11 mouse cellular contexts compared by ENCODE assay signal in genomic region chr3:136835851-136836250, GRCm38 (mm10).
DNase-seq lines count a peak whose midpoint lies in the region; ATAC-seq and TF ChIP-seq lines count a peak whose summit lies in the region.
"Had no signal": no experiment of that assay in that cellular context is flagged by ENCODE, and none has a peak within 500 bp of the region (broad histone marks: within the 10 kb centered on the region; RNA-seq: fewer than 3 reads in every experiment).

No protein-coding gene starts in this region.

- peaks cover 58% of the 10 kb centered on the region for H3K4me1 ChIP-seq in hindbrain, embryonic 10.5 days (replicated peaks)
- peaks cover 50% of the 10 kb centered on the region for H3K4me1 ChIP-seq in hindbrain, embryonic 12.5 days
- H3K4me1 ChIP-seq in midbrain, embryonic 11.5 days (ENCODE audit: control insufficient read depth, insufficient read depth, low read length): peaks cover 34% of the 10 kb centered on the region
- H3K4me1 ChIP-seq in midbrain, embryonic 16.5 days (ENCODE audit: control insufficient read depth, insufficient read depth, low read length): peaks cover 42% of the 10 kb centered on the region
- H3K4me1 ChIP-seq in forebrain, embryonic 15.5 days: peaks cover 47% of the 10 kb centered on the region
- peaks cover 4% of the 10 kb centered on the region; the same call in 1 of the 2 replicates for H3K4me1 ChIP-seq in stomach, postnatal 0 days (replicated peaks; ENCODE audit: control insufficient read depth, insufficient read depth)

- WGBS in hindbrain, embryonic 10.5 days: 38% methylated on average over 9 of the region's 9 CpGs
- WGBS in hindbrain, embryonic 12.5 days: 39% methylated on average over 9 of the region's 9 CpGs
- 4% methylated on average over 9 of the region's 9 CpGs for WGBS in midbrain, embryonic 11.5 days
- WGBS in midbrain, embryonic 16.5 days: 18% methylated on average over 9 of the region's 9 CpGs
- 5% methylated on average over 9 of the region's 9 CpGs for WGBS in forebrain, embryonic 15.5 days
- 47% methylated on average over 9 of the region's 9 CpGs for WGBS in stomach, postnatal 0 days

- H3K27me3 ChIP-seq in hindbrain, embryonic 10.5 days (ENCODE audit: insufficient read depth, poor library complexity, severe bottlenecking): no peaks in the 10 kb centered on the region
- no peaks in the 10 kb centered on the region for H3K27me3 ChIP-seq in hindbrain, embryonic 12.5 days
- no peaks in the 10 kb centered on the region for H3K27me3 ChIP-seq in midbrain, embryonic 11.5 days (ENCODE audit: control insufficient read depth, insufficient read depth, low read length)
- no peaks in the 10 kb centered on the region for H3K27me3 ChIP-seq in midbrain, embryonic 16.5 days (ENCODE audit: control insufficient read depth, insufficient read depth, low read depth, low read length)
- no peaks in the 10 kb centered on the region for H3K27me3 ChIP-seq in forebrain, embryonic 15.5 days
- H3K27me3 ChIP-seq in stomach, postnatal 0 days (ENCODE audit: control insufficient read depth, insufficient read depth, low read length): no peaks in the 10 kb centered on the region
- H3K27me3 ChIP-seq: embryonic facial prominence, embryonic 12.5 days; megakaryocyte, embryonic 14.5 days; neural tube, embryonic 15.5 days had no signal

- peak overlapping the region; percentile 56; the same call in 1 of the 2 replicates for H3K27ac ChIP-seq in hindbrain, embryonic 10.5 days
- no peak overlapping the region for H3K27ac ChIP-seq in hindbrain, embryonic 12.5 days
- peak overlapping the region; percentile 41; the same call in 1 of the 2 replicates for H3K27ac ChIP-seq in midbrain, embryonic 11.5 days (ENCODE audit: low read depth, low read length)
- H3K27ac ChIP-seq in midbrain, embryonic 16.5 days (ENCODE audit: low read length): no peak overlapping the region
- no peak overlapping the region for H3K27ac ChIP-seq in forebrain, embryonic 15.5 days (replicated peaks)
- H3K27ac ChIP-seq in stomach, postnatal 0 days (replicated peaks): peak overlapping the region; percentile 49; the same call in 1 of the 2 replicates
- H3K27ac ChIP-seq: embryonic facial prominence, embryonic 12.5 days; neural tube, embryonic 15.5 days had no signal

- no peaks in the 10 kb centered on the region for H3K36me3 ChIP-seq in hindbrain, embryonic 10.5 days
- no peaks in the 10 kb centered on the region for H3K36me3 ChIP-seq in hindbrain, embryonic 12.5 days
- H3K36me3 ChIP-seq in midbrain, embryonic 11.5 days (ENCODE audit: control insufficient read depth, insufficient read depth, low read length): no peaks in the 10 kb centered on the region
- H3K36me3 ChIP-seq in midbrain, embryonic 16.5 days (ENCODE audit: control insufficient read depth, insufficient read depth, low read length): no peaks in the 10 kb centered on the region
- H3K36me3 ChIP-seq in forebrain, embryonic 15.5 days: no peaks in the 10 kb centered on the region
- H3K36me3 ChIP-seq in stomach, postnatal 0 days (ENCODE audit: control insufficient read depth, insufficient read depth, low read length): no peaks in the 10 kb centered on the region
- H3K36me3 ChIP-seq: embryonic facial prominence, embryonic 12.5 days; neural tube, embryonic 15.5 days had no signal

- no peak for ATAC-seq in hindbrain, embryonic 12.5 days (ENCODE audit: low FRiP score)
- ATAC-seq in midbrain, embryonic 11.5 days (ENCODE audit: low FRiP score): peak; percentile 63
- no peak for ATAC-seq in midbrain, embryonic 16.5 days
- 0 out of 2 replicates have a peak, but pooled peaks have one; percentile 44 for ATAC-seq in forebrain, embryonic 15.5 days (replicated peaks)
- ATAC-seq in stomach, postnatal 0 days (ENCODE audit: low FRiP score, low TSS enrichment): no peak

- no peaks in the 10 kb centered on the region for H3K9me3 ChIP-seq in hindbrain, embryonic 10.5 days
- H3K9me3 ChIP-seq in hindbrain, embryonic 12.5 days (replicated peaks): no peaks in the 10 kb centered on the region
- H3K9me3 ChIP-seq in midbrain, embryonic 11.5 days (ENCODE audit: control insufficient read depth, low read length): no peaks in the 10 kb centered on the region
- H3K9me3 ChIP-seq in midbrain, embryonic 16.5 days (replicated peaks; ENCODE audit: control insufficient read depth, low read length, poor library complexity, severe bottlenecking): no peaks in the 10 kb centered on the region
- H3K9me3 ChIP-seq in forebrain, embryonic 15.5 days: no peaks in the 10 kb centered on the region
- no peaks in the 10 kb centered on the region for H3K9me3 ChIP-seq in stomach, postnatal 0 days (ENCODE audit: control insufficient read depth, low read length)
- H3K9me3 ChIP-seq: embryonic facial prominence, embryonic 12.5 days; megakaryocyte, embryonic 14.5 days; neural tube, embryonic 15.5 days had no signal

- peak; percentile 23 for DNase-seq in hindbrain, embryonic 10.5 days (ENCODE audit: low spot score)
- no peak for DNase-seq in midbrain, embryonic 11.5 days (ENCODE audit: low spot score, missing footprints)
- DNase-seq in stomach, postnatal 0 days (ENCODE audit: low spot score): no peak
- no peak for DNase-seq in layer of hippocampus, postnatal 14 days (ENCODE audit: low spot score in 2 of 2)

- no peak overlapping the region for H3K4me3 ChIP-seq in hindbrain, embryonic 10.5 days
- no peak overlapping the region for H3K4me3 ChIP-seq in hindbrain, embryonic 12.5 days
- H3K4me3 ChIP-seq in midbrain, embryonic 11.5 days (ENCODE audit: low read depth, low read length): no peak overlapping the region
- no peak overlapping the region for H3K4me3 ChIP-seq in midbrain, embryonic 16.5 days (ENCODE audit: low read depth, low read length)
- no peak overlapping the region for H3K4me3 ChIP-seq in forebrain, embryonic 15.5 days
- H3K4me3 ChIP-seq in stomach, postnatal 0 days (ENCODE audit: low read depth, low read length): no peak overlapping the region
- H3K4me3 ChIP-seq: embryonic facial prominence, embryonic 12.5 days; megakaryocyte, embryonic 14.5 days; neural tube, embryonic 15.5 days had no signal

- no peak overlapping the region for H3K4me2 ChIP-seq in hindbrain, embryonic 12.5 days (replicated peaks)
- H3K4me2 ChIP-seq in midbrain, embryonic 11.5 days: no peak overlapping the region
- H3K4me2 ChIP-seq in midbrain, embryonic 16.5 days (ENCODE audit: low read length): no peak overlapping the region
- H3K4me2 ChIP-seq in forebrain, embryonic 15.5 days (replicated peaks): no peak overlapping the region
- H3K4me2 ChIP-seq in stomach, postnatal 0 days (replicated peaks; ENCODE audit: low read depth): no peak overlapping the region
- H3K4me2 ChIP-seq: embryonic facial prominence, embryonic 12.5 days; hindbrain, embryonic 14.5 days; neural tube, embryonic 15.5 days had no signal

- no peak overlapping the region for H3K9ac ChIP-seq in hindbrain, embryonic 12.5 days
- H3K9ac ChIP-seq in midbrain, embryonic 11.5 days (ENCODE audit: low read length): no peak overlapping the region
- no peak overlapping the region for H3K9ac ChIP-seq in midbrain, embryonic 16.5 days (ENCODE audit: low read depth, low read length)
- H3K9ac ChIP-seq in forebrain, embryonic 15.5 days (replicated peaks): no peak overlapping the region
- H3K9ac ChIP-seq in stomach, postnatal 0 days (ENCODE audit: low read length): no peak overlapping the region
- H3K9ac ChIP-seq: embryonic facial prominence, embryonic 12.5 days; hindbrain, embryonic 14.5 days; neural tube, embryonic 15.5 days had no signal

- TF ChIP-seq CTCF in stomach, postnatal 0 days (IDR thresholded peaks at IDR 0.05; ENCODE audit: low read depth): no peak

- no peak for TF ChIP-seq EP300 in stomach, postnatal 0 days (optimal IDR thresholded peaks at IDR 0.05)

Comparison
In these comparisons a context has a peak if more than half of its experiments do, and no peak if none do; other contexts are left out.
1. H3K27ac ChIP-seq: peak in hindbrain, embryonic 10.5 days (single experiment), midbrain, embryonic 11.5 days (single experiment) and stomach, postnatal 0 days (single experiment); none in hindbrain, embryonic 12.5 days (single experiment), midbrain, embryonic 16.5 days (single experiment) and forebrain, embryonic 15.5 days (single experiment).
2. ATAC-seq: peak in midbrain, embryonic 11.5 days (single experiment) and forebrain, embryonic 15.5 days (single experiment); none in hindbrain, embryonic 12.5 days (single experiment), midbrain, embryonic 16.5 days (single experiment) and stomach, postnatal 0 days (single experiment).